Mouse (Mus musculus) midbrain, embryonic 15.5 days (tissue): ENCODE measurements around the gene Recql. TPM values are rescaled to one million over a fixed set of nuclear protein-coding genes. Genes with fewer than 3 reads are reported as not detected.
A peak's percentile ranks its signal among the peaks of the same experiment; 100 is the strongest.
"Not testable (repeated sequence)": the region's sequence is repeated elsewhere in the genome, so short reads cannot be mapped to it uniquely, and the experiment has no call there.

Experiments
- ATAC-seq: fragments of 200-750 bp; cut with Nextera tagmentation; replicated peaks from 2 replicates; pipeline ENCODE4 v1.8.0; 2017; ENCODE audit warnings: moderate TSS enrichment
- H3K27ac ChIP-seq: fragments of 300-500 bp; sonication (generic); 2 replicates; pipeline ENCODE4 v1.5.1; 2015; ENCODE audit warnings: mild to moderate bottlenecking, inconsistent platforms
- H3K27me3 ChIP-seq: fragments of 300-500 bp; sonication (generic); replicated peaks from 2 replicates; pipeline ENCODE4 v1.6.1; 2015; ENCODE audit warnings: inconsistent platforms
- H3K36me3 ChIP-seq: fragments of 300-500 bp; sonication (generic); replicated peaks from 2 replicates; pipeline ENCODE4 v1.6.1; 2015; ENCODE audit warnings: inconsistent platforms
- H3K4me1 ChIP-seq: fragments of 300-500 bp; sonication (generic); 2 replicates; pipeline ENCODE4 v1.6.1; 2015; ENCODE audit warnings: inconsistent platforms
- H3K4me2 ChIP-seq: fragments of 300-500 bp; sonication (generic); 2 replicates; pipeline ENCODE4 v1.6.1; 2015; ENCODE audit warnings: inconsistent platforms, mild to moderate bottlenecking, moderate library complexity
- H3K4me3 ChIP-seq: fragments of 300-500 bp; sonication (generic); 2 replicates; pipeline ENCODE4 v1.5.1; 2015; ENCODE audit warnings: mild to moderate bottlenecking, inconsistent platforms
- H3K9ac ChIP-seq: fragments of 300-500 bp; sonication (generic); 2 replicates; pipeline ENCODE4 v1.6.1; 2015; ENCODE audit warnings: mild to moderate bottlenecking, inconsistent platforms
- H3K9me3 ChIP-seq: fragments of 300-500 bp; sonication (generic); 2 replicates; pipeline ENCODE4 v1.6.1; 2016; ENCODE audit warnings: inconsistent platforms
- WGBS: fragments of 180-500 bp; shearing (Covaris S2); methylation state at CpG from one replicate; pipeline ENCODE4 v1.1.7; 2015; ENCODE audit warnings: mixed read lengths; 5-methylcytosine and 5-hydroxymethylcytosine counted together
- polyA plus RNA-seq: library from polyadenylated mRNA; unstranded; fragments of >200 nt; fragmentation: Nextera tagmentation; extraction: Ambion mirVana; gene quantifications from 2 replicates; pipeline ENCODE4 v1.2.1, GENCODE M21; 2015

Gene Recql
- polyA plus RNA-seq, 1 experiment from 2014 or later = 26.3 TPM

DNA sequence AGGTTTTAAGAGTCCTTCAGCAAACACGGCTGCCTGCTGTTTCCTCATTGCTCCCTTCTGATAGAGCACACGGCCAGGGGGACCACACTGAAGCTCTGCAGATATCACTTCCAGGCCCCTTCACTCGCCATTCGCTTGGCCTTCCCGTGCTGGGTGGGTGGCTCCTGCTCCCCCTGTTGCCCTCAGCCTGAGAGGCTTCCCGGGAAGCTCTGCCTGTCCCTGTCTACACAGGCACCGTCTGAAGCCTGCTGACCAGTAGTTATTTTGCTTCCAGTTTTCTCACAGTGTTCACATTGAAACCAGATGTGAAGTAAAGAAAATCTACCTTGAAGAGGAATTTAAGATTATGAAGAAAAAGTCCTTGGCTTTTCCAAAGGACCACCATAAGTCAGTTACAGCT is 29.8 kb downstream of the Recql start:
- Histone ChIP-seq H3K4me1 (no peaks in the 10 kb centered on the region), H3K36me3 (peaks cover 36% of the 10 kb centered on the region), H3K4me2 (no peak overlapping the region), H3K9ac (no peak overlapping the region), H3K27ac (no peak overlapping the region), H3K9me3 (no peaks in the 10 kb centered on the region), H3K27me3 (no peaks in the 10 kb centered on the region), H3K4me3 (no peak overlapping the region)
- WGBS = 84% methylated on average over 7 of the region's 7 CpGs
- no peak for ATAC-seq

DNA sequence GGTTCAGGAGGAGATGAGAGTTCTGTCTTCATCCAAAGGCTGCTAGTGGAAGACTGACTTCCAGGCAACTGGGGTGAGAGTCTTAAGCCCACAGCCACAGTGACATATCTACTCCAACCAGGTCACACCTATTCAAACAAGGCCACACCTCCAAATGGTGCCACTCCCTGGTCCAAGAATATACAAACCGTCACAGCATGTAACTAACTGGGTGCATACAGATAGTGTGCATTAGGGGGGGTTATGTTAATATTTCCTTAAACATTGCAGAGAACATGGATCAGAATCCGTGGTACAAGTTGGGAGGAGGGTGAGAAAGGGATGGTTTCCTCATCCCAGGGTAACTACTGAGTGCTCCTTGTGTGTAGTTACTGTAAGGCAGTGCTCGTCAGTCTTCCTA is 34.8 kb downstream of the Recql start:
- not testable (repeated sequence) for H3K9ac ChIP-seq, H3K27me3 ChIP-seq, H3K4me3 ChIP-seq, ATAC-seq, H3K4me2 ChIP-seq, H3K4me1 ChIP-seq, H3K27ac ChIP-seq, H3K9me3 ChIP-seq
- 95% methylated on average over 3 of the region's 3 CpGs for WGBS
- H3K36me3 ChIP-seq = peaks cover 32% of the 10 kb centered on the region

DNA sequence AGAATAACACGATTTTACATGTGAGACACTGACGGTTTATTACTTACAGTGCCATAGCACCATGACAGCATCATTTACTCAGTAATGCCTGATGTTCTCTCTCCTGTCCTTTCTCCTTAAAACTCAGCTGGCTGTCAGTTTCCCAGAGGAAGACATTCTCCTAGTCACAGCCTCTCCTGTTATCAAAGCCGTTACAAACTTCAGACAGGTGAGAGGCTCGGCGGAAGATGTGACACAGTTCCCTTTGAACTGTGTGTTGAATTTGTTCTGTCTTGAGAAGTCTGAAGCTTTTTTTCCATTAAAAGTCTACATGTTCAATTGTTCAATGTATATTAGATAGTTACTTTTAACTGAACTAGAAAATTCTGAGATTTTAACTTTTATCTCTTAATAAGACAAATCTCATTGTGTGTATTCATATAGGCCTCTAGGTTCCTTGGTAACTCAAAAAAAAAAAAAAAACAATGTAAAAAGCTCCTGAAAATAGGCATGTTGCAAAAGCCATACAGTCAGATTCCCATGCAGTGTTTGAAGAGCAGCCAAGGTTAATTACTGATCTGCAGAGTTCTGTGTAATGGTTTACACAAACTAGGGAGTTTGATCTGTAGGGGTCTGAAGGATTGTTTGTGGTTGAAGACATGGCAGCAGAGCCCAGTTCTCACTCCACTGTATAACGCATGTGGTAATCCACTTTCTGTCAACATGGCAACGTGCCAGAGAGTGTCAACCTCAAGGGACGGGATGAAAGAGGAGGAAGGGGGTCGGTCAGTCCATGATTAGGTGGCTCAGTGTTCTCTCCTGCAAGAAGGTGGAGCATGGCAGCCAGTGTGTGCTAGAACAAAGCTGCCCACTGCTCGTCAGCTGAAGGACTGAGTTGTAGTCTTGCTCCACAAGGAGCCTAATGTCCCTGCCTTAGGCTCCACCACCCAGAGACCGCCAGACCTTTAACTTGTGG is 39.2 kb downstream of the Recql start:
- Histone ChIP-seq H3K4me2 (no peak overlapping the region), H3K4me3 (no peak overlapping the region), H3K27me3 (no peaks in the 10 kb centered on the region), H3K27ac (no peak overlapping the region), H3K4me1 (peaks cover 13% of the 10 kb centered on the region), H3K36me3 (peaks cover 26% of the 10 kb centered on the region), H3K9ac (no peak overlapping the region), H3K9me3 (no peaks in the 10 kb centered on the region)
- no peak for ATAC-seq
- WGBS = 80% methylated on average over 11 of the region's 11 CpGs

DNA sequence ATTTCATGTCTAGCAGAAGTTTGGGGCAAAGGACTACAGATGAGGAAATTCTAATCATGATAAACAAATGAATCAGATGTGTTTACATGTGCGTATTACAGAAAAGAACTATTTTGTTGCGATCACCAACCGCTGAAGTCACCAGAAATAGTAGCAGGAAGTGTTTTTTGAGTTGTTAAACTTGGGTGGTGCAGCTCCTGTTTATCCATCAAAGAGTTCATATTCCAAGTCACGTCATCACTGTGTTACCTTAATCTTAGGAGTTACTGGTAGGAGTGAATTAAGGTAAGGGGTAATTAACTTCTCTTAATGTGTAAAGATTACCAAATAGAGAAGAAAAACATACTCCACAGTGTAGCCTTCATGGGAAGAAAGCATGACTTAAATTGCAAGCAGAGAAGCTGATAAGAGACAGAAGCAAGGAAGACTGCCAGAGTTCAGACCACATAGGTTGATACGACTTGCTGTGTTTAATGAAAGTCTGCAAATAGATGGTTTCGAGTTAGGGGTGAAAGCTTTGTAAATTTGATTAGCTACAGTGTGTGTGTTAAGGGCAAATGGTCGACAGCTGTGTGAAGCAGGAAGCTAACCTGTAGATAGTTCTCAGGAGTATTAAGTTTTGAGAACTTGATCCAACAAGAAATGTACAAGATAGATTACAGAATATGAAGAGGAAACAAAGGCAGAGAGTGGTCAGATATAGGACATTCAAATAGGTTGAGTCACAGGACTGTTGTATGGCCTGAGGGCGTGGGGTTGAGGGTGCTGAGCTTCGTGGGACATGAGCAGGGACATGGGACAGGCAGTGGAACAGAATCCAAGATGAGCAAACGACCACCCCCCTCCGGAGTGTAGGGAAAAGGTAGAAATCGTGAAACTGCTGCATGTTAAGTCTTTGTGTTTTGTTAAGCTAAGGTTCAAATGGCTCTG is 40.4 kb downstream of the Recql start:
- 61% methylated on average over 12 of the region's 12 CpGs for WGBS
- Histone ChIP-seq H3K27ac (no peak overlapping the region; the same call in 1 of the 2 replicates), H3K9me3 (no peaks in the 10 kb centered on the region)

DNA sequence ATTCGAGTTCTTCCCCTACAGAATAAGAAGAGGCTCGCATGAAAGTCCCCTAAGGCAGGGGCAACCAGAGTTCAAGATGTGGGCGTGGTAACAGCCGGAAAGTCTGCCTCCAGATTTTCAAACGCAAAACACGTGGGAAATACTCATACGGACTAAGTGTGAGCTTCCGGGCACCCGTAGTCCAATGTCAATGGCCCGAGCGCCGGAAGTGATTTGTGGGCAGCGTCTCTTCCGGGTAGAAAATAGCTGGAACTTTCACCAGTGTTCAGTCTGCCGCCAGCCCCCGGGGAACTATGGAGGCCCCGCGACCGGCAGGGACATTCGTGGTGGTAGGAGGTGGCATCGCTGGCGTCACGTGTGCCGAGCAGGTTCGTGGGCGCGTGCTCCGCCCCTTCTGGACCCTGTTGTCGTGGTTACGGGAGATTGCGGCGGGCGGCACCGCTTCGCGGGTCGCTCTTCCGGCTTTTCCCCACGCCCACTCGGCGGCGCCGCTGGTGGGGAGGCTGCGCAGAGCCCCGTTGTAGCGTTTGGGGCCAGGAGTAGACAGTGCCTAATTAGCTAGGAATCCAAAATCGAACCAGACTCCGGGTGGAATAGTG is 41.3 kb downstream of the Recql start, which contains the start of gene Pyroxd1:
TSS of gene Pyroxd1 (plus strand) at position 215 of the 599 bp plus-strand sequence.
- peak within 1 kb of the TSS; percentile 63 for H3K9ac ChIP-seq
- peak within 1 kb of the TSS; percentile 60 for H3K4me2 ChIP-seq

More for the DNA sequence above, 40.4 kb downstream of the Recql start:
- no peak for ATAC-seq
- Histone ChIP-seq H3K4me3 (peak overlapping the region; percentile 87), H3K4me1 (peaks cover 13% of the 10 kb centered on the region), H3K36me3 (peaks cover 16% of the 10 kb centered on the region), H3K4me2 (peak overlapping the region; percentile 60), H3K27me3 (no peaks in the 10 kb centered on the region), H3K9ac (peak overlapping the region; percentile 63)

DNA sequence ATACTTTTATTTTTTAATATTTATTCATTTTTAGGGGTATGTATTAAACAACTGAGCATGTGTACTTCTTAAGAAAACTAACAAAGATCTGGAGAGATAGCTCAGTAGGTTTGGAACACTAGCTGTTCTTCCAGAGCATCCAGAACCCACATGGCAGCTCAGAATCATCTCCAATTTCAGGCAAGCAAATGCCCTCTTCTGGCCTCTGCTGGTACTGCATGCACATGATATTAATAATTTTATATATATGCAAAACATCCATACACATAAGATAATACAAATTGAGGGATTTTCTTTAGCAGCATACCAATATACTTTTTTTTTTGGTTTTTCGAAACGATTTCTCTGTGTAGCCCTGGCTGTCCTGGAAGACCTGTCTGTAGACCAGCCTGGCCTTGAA is 43.3 kb downstream of the Recql start:
- WGBS = 74% methylated on average over 2 of the region's 2 CpGs
- no peak overlapping the region for H3K4me3 ChIP-seq

More for the DNA sequence above, 41.3 kb downstream of the Recql start, which contains the start of gene Pyroxd1:
- WGBS = under 1% methylated on average over 48 of the region's 48 CpGs
- H3K4me3 ChIP-seq = peak within 1 kb of the TSS; percentile 87
- peak within 1 kb of the TSS; percentile 86 for H3K27ac ChIP-seq
- H3K9me3 ChIP-seq = no peaks in the 10 kb centered on the region
- H3K4me1 ChIP-seq = peaks cover 13% of the 10 kb centered on the region
- no peaks in the 10 kb centered on the region for H3K27me3 ChIP-seq
- peak; percentile 95 for ATAC-seq
- H3K36me3 ChIP-seq = 0 out of 2 replicates have a peak, but pooled peaks cover 10% of the 10 kb centered on the region

DNA sequence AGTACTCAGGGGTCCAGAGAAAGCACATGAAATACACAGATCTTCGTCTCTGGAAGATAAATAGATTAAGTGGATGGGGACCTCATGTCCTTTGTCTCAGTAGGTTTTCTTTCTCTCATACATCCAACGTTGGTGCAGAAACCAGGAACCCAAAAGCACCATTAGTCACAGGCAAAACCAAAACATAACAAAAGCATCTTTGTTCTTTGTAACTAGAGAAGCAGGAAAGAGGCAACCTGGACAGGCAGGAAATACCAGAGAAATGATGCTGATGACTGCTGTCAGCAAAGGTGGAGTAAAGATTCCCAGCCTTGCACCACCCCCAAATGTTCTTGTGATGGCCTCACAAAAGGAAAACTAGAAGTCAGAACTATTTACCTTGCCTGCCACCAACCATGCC is 47.3 kb downstream of the Recql start:
- Histone ChIP-seq H3K27ac (no peak overlapping the region), H3K36me3 (no peaks in the 10 kb centered on the region), H3K9ac (no peak overlapping the region), H3K4me2 (no peak overlapping the region), H3K27me3 (no peaks in the 10 kb centered on the region), H3K4me3 (no peak overlapping the region), H3K4me1 (no peaks in the 10 kb centered on the region), H3K9me3 (no peaks in the 10 kb centered on the region)
- 42% methylated on average over 2 of the region's 2 CpGs for WGBS
- ATAC-seq = no peak

More for the DNA sequence above, 43.3 kb downstream of the Recql start:
- Histone ChIP-seq H3K27me3 (no peaks in the 10 kb centered on the region), H3K36me3 (0 out of 2 replicates have a peak, but pooled peaks cover 1% of the 10 kb centered on the region), H3K4me1 (peaks cover 13% of the 10 kb centered on the region), H3K4me2 (no peak overlapping the region), H3K9ac (no peak overlapping the region), H3K9me3 (no peaks in the 10 kb centered on the region), H3K27ac (no peak overlapping the region)
- no peak for ATAC-seq

DNA sequence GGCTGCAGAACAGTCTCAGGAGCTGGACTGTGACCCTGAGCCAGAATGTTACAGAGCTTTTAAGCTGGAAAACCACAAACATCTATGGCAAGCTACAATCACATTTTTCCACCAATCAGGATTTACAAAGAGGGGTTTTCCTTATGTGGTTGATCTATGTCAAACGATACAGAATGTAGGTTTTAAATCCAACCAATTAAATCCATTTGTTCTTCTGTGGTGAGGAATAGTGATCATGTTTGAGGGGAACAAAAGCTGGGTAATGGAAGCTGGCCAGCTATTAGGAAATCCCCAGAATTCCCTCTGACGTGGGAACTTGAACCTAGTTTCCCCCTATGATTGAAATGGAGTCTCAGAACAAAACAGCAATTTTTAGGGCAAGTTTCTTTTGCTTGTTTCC is 47.9 kb downstream of the Recql start:
- no peak overlapping the region for H3K27ac ChIP-seq
- no peaks in the 10 kb centered on the region for H3K27me3 ChIP-seq
- H3K9ac ChIP-seq = no peak overlapping the region
- ATAC-seq = no peak
- no peak overlapping the region for H3K4me2 ChIP-seq
- H3K4me3 ChIP-seq = no peak overlapping the region
- H3K36me3 ChIP-seq = no peaks in the 10 kb centered on the region
- 71% methylated on average over 2 of the region's 2 CpGs for WGBS
- H3K9me3 ChIP-seq = no peaks in the 10 kb centered on the region
- H3K4me1 ChIP-seq = no peaks in the 10 kb centered on the region

DNA sequence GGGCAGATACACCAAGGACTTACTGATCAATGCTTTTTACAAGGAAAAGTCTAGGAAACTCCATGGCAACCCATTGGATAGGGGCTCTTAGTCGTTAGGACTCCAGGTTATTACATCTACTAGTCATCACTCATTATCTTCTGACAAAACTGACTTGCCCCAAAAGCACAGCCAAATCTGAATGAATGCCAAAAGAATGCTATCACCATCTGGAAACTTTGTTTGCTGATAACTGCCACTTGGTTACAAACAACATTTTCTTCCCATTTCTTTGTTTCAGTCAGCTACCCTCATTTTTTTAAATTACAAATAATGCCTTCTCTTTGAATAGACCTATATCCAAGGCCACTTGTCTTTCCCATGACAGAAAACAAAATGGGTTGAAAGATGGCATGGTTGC is 57.7 kb downstream of the Recql start:
- Histone ChIP-seq H3K4me3 (no peak overlapping the region), H3K4me1 (no peaks in the 10 kb centered on the region), H3K27me3 (no peaks in the 10 kb centered on the region), H3K9me3 (no peaks in the 10 kb centered on the region), H3K27ac (no peak overlapping the region), H3K9ac (no peak overlapping the region), H3K4me2 (no peak overlapping the region), H3K36me3 (no peaks in the 10 kb centered on the region)
- WGBS = 80% methylated on average over 1 of the region's 1 CpGs
- ATAC-seq = no peak

DNA sequence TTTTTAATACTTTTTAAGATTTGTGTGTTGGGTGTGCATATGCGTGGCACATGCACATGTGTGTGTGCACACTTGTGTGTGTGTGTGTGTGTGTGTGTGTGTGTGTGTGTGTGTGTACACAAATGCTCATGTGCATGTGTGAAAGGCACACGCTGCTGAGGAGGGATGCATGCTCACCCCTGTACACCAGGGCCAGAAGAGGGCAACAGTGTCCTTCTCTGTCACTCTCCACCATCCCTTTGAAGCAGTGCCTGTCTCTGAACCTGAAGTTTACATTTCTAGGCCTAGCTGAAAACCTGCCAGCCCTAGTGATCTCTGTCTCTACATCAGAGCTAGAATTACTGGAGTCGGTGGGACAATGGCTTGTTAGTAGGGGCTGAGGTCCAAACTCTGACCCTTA is 60.3 kb downstream of the Recql start:
- H3K4me3 ChIP-seq = no peak overlapping the region
- H3K27me3 ChIP-seq = no peaks in the 10 kb centered on the region
- H3K4me1 ChIP-seq = 0 out of 2 replicates have a peak, but pooled peaks cover 2% of the 10 kb centered on the region
- no peak for ATAC-seq
- no peaks in the 10 kb centered on the region for H3K9me3 ChIP-seq
- H3K36me3 ChIP-seq = no peaks in the 10 kb centered on the region
- no peak overlapping the region for H3K27ac ChIP-seq
- H3K4me2 ChIP-seq = no peak overlapping the region
- H3K9ac ChIP-seq = no peak overlapping the region
- 76% methylated on average over 3 of the region's 3 CpGs for WGBS

DNA sequence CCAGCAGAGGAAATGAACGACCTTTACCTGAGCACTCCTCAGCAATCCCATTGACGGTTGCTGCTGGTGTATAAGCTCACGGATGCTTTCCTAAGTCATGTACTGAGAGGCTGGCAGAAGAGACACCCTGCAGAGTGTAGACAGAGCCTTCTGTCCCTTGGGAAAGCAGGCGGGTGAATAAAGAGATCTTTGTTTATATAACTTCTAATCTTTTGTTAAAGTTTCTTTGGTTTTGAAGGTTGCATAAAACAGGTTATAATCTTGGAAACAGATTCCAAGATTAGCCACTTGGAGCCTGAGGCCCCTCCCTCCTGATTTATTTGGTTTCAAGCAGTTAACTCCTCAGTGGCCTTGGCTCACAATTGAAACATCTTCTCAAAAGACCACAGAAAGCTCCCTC is 64.0 kb downstream of the Recql start, which contains the start of gene Slco1a5:
TSS of gene Slco1a5 (minus strand) at position 101 of the 400 bp plus-strand sequence.
- H3K27me3 ChIP-seq = no peaks in the 10 kb centered on the region
- 5% methylated on average over 4 of the region's 4 CpGs for WGBS
- no peaks in the 10 kb centered on the region for H3K9me3 ChIP-seq
- H3K36me3 ChIP-seq = no peaks in the 10 kb centered on the region
- H3K27ac ChIP-seq = no peak within 1 kb of the TSS
- no peak for ATAC-seq
- H3K4me3 ChIP-seq = no peak within 1 kb of the TSS
- no peak within 1 kb of the TSS for H3K9ac ChIP-seq
- no peak within 1 kb of the TSS for H3K4me2 ChIP-seq
- H3K4me1 ChIP-seq = 0 out of 2 replicates have a peak, but pooled peaks cover 2% of the 10 kb centered on the region

DNA sequence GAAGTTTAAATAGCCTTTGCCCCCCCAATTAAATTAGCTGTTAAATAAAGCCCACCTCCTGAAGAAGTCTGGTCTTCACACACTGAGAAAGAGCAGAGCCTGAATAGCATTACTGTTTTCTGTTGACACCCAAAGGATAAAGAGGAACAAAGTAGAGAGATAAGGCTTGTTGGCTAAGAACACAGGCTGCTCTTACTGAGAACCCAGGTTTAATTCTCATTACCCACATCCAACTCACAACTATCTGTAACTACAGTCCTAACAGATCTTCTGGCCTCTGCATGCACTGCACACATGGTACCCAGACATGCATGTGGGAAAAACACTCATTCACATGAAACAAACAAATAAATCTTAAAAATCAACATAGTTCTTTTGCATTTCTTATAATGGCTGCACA is 69.8 kb downstream of the Recql start:
- no peaks in the 10 kb centered on the region for H3K27me3 ChIP-seq
- no peaks in the 10 kb centered on the region for H3K4me1 ChIP-seq
- ATAC-seq = no peak
- H3K4me2 ChIP-seq = no peak overlapping the region
- no peaks in the 10 kb centered on the region for H3K36me3 ChIP-seq
- H3K4me3 ChIP-seq = no peak overlapping the region
- H3K9me3 ChIP-seq = no peaks in the 10 kb centered on the region
- H3K9ac ChIP-seq = no peak overlapping the region
- no peak overlapping the region for H3K27ac ChIP-seq
